Mouse (Mus musculus): ENCODE measurements around the gene Sncb. TPM values are rescaled to one million over a fixed set of nuclear protein-coding genes. Genes with fewer than 3 reads are reported as not detected.
A peak's percentile ranks its signal among the peaks of the same experiment; 100 is the strongest.
"Not testable (repeated sequence)": the region's sequence is repeated elsewhere in the genome, so short reads cannot be mapped to it uniquely, and the experiment has no call there.

Gene Sncb
- 0.08 and 0.18 TPM in 2 replicates for polyA plus RNA-seq (2012; rRNA removed)

DNA sequence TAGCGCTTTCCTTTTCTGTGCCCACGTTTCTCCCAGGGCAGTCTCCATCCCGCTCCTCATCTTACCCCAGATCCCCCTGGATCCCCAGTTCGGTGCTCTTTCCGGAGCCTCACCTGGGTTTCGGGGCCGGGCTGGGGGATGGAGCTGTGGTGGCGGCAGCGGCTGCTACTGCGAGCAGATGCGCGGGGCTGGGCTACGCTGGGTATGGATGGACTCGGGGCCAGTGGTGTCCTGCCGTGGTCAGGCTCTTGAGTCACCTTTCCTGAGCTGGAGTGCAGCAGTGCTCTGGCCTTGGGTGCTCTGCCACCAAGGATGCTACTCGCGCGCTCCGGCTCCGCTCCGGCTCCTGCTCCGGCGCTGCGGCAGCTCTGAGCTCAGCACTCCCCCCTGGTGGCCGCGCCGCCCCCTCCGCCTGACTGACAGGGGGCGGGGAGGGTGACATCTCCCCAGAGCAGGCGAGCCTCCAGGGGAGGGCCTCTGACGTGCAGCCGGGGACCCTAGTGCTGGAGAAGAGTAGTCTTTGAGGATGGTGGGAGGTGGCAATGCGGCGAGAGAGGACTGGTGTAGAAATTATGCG is at the start of gene Sncb:
Gene Sncb, minus strand, starts transcription at position 404 of the 577 bp plus-strand sequence.
- DNase-seq (ENCODE audit: low spot score): no peak

DNA sequence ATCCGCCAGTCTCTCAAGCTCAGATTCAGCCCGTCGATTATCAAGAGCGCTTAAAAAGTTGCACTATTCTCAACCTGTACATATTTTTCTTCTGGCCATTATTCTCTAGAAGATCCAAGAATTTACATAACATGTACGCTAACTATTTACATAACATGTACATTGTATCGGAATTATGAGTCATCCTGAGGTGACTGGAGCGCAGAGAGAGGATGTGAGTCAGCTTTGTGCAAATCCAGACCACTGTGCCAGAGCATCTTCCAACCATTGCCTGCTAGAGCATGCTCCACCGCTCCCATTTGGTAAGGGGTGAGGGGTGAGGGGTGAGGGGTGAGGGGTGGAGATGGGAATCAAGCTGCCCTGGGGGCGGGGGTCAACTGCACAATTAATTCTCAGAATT is 47.0 kb upstream of the Sncb start:
- DNase-seq (ENCODE audit: low spot score): no peak

DNA sequence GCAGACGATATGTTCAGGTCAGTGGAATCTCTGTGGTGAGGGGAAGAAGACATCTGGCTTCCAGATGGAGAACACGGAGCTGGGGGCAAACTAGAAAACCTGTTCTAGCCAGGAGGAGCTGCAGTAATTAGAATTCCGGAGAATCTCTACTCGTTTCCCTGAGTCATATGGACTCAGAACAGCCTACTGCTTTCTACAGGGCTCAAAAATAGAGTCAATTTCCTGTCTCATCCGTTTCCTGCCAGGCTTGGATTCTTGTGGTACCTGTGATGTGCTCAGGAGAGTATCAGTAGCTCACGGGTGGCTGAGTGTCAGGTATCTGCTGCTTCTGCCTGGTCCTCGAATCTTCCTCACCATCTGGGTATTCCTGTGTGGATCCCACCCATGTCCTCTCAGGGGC is 45.1 kb upstream of the Sncb start:
- DNase-seq (ENCODE audit: low spot score): no peak

DNA sequence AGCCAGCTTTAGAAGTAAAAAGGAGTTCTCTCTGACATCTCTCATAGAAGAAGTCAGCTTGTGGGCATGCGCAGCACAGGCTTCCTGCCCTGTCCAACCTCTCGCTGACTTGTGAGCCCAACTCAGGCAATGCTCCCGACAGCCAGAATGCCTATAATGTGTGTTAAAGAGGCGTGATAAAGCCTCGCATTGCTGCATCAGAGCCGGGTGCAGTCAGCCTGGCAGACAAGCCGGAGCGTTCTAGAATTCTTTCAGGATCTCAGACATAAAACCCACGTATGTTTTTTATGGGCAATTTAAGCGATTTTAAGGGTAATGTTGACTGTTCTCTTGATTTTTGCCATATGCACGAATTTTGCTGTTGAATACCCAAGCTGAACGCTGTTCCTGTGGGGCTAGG is 41.7 kb upstream of the Sncb start:
- no peak for DNase-seq (ENCODE audit: low spot score)

DNA sequence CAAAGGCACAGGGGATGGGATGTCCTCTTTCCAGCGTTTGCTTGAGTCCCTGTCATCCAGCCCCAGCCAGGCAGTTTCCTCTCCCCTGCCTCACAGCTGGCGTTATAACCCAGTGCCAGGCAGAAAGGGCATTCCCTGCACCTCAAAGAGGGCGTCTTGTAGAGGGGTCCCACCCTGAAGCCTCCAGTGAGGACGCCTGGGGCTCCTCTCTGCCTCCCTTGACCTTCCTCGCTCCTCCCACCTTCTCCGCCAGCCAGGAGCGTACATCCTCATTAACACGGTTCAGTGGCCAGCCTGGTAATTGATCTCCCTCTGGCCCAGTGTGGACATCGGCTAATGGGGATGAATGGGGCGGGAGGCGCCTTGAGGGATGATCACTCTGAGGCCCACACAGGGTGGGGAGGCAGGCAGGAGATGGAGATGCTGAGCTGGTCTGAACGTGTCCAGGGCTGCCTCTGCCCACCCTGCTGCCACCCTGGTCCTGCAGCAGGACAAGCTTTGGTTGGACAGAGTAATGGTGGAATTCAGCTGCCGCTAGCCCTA is 40.1 kb upstream of the Sncb start:
- no peak for DNase-seq (ENCODE audit: low spot score)

DNA sequence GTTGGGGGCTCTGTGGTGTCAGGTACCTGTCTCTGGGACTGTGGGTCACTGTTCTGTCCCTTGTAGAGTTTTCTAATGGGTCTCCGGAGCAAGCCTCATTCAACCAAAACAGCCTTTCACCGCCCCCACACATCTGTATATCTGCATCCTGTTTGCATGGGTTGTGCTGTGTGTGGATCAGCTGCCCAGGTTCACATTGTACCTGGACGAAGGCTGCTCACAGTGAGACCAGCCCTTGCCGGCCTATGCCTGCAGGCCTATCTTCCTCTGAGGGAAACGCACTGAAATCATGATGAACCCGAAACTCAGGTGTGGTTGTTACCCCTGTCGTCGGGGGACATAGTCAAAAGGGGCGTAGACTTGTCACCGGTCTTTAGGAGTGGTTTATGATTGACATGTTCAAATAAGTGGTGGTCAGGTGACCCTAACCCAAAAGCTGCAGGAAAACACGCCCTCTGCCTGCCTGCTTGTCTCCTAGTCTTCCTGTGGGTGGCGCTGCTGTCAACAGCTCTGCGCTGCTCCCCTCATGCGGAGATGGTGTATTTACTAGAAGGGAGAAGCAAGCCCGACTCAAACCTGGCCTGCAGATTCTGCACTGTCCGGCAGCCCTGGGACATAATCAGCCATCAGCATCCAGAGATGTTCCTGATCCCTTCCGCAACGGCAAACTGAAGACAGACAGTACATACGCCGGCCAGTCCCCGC is 38.9 kb upstream of the Sncb start:
- DNase-seq (ENCODE audit: low spot score): no peak

DNA sequence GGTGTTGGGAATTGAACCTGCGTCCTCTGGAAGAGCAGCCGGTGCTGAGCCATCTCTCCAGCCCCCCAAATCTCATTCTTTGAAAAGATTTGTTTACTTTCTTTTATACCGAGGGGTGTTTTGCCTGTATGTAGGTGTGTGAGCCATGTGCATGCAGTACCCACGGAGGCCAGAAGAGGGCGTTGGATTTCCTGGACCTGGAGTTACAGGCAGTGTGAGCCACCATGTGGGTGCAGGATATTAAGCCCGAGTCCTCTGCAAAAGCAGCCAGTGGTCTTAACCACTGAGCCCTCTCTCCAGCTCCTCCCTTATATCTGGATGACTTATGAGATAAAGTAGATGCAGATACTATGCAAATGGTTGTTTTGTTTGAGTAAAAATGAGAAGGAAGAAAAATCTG is 36.6 kb upstream of the Sncb start:
- DNase-seq (ENCODE audit: low spot score): no peak

DNA sequence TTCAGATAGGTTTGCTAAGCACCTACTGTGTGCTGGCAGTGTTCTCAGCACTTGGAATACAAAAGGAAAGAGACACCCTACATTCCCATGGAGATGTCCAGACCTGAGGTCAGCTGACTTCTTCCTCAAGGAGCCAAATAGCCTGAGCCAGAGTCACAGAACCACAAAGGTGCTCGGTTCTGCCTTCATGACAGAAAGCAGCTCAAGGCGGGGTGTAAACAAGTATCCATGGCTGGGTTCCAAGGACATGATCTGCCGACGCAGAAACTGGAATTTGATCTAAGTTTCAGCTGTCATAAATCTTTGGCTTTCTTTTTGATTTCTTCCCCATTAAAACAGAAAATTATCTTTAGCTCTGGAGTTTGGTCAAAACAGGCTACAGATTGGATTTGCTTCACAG is 33.8 kb upstream of the Sncb start:
- DNase-seq (ENCODE audit: low spot score): no peak

DNA sequence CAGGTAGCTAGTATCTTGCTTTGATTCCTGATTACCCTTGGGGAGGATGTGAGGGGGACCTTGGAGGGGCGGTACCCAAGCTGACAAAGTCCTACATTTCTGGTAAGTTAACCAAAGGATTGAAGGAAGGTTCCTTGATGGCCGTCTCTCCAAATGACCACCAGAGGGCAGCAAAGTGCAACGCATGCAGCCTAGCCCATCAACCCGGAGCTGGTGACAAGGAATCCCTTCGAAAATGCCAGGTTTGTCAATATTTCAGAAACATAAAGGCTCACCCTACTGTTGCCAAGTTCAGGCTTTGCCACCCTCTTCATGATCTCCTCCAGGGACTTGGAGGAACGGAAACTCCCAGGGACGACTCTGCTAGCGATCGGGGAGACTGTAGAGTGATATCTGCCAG is 33.3 kb upstream of the Sncb start:
- DNase-seq (ENCODE audit: low spot score): peak; percentile 50

DNA sequence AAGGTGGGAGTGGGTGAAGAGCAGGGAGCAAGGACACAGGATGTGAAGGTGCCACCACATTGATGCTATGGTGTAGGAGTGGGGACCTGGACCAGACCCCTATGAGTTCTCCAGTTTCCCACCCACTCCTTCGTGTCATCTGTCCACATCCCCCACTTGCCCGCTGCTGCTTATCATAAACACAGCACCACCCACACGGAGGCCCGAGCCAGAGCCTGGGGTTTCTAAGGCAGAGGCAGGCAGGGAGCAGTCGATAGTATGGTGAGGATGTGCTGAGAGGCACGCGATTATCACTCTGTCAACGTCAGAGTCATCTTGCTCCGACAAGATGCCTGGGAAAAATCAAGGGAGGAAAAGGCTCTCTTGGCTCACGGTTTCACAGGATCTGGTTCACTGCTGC is 32.3 kb upstream of the Sncb start:
- no peak for DNase-seq (ENCODE audit: low spot score)

DNA sequence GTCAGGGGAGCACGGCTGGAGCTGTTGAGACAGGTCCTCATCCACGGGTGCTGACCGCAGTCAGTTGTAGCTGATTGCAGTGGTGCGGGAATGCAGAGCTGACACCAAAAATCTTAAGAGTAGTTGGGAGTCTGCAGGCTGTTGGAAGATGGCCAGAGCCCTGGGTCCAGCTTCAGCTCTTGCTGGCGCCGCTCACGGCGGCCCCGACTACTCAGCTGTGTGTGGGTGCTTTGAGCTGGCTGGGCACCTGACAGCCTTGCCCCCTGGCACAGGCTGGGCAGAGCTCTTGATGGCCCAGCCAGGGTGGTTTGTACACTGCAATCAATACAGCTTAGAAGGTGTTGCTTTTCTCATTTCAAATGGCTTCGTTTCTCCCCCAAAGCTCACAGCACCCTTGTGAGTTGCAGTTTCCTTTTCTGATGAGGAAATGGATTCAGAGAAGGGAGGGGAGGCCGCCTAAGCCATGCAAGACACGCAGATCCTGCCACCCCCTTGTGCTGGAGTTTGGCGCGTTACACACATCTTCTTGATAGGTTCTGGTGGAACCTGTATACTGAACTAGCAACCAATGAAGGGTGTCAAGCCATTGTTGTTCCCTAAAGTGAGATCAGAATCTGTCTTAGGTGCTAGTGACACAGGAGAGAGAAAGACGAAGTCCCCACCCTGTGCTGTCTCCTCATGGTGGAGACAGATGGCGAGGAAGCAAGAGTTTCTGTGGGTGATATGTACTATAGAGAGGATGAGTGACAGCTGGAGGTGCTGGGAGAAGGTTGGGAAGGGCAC is 31.7 kb upstream of the Sncb start:
- no peak for DNase-seq (ENCODE audit: low spot score)

DNA sequence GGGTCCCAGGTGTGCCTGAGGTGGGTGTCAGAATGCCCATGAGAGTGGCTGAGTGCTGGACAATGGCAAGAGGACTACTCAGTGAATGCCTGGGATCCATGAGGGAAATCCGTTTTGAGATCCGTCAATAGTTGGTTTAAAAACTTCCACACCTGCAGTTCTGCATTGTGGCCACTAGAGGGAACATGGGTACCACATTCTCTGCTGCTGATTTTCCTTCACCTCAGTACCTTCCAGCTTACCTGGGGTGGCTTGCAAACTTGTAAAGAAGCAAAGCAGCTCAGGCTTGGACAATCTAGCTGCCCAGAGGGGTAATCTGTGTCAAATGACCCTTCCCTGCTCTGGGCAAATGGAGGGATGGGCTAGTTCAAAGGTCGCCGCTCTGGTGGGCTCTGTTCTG is 31.0 kb upstream of the Sncb start:
- DNase-seq (ENCODE audit: low spot score): no peak

DNA sequence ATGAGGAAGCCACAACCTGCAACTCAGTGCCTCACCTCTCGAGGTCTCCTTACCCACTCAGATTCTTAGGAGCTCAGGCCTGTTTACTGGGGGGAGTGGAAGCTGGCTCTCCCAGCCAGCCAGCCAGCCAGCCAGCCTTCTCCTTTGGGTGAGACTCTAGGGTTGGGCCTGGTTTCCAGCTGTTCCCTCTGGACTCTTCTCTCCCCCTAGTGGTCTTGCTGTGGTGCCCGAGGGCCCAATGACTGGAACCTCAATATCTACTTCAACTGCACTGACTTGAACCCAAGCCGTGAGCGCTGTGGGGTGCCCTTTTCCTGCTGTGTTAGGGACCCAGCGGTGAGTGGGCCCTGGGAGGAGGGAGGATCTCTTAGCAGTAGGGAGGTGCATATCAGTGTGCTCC is 28.4 kb upstream of the Sncb start:
- DNase-seq (ENCODE audit: low spot score): no peak

DNA sequence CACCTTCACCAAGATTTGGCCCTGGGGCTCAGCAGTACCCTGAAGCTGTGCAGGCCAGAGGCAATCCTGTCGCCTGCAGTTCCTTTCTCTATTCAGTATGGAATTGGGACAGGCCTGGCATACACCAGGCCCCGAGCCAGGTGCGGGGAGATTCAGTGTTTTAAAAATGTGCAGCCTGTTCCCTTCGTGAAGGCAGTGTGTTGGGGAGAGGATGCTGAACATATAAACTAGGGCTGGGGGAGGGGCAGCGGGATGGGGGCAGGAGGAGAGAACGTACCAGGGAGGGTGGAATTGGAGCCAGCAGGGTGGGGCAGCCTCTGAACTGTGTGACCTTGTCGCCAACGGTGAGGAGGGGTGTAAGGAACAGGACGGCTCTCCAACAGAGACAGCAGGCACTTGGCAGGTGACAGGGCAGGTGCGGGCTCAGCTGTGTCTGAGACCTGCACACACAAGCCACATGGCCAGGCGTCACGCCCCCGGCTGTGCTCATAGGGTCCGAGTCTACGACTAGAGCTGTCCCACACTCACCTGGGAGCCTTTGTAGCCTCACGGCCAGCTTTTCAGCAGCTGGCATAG is 27.7 kb upstream of the Sncb start:
- no peak for DNase-seq (ENCODE audit: low spot score)

DNA sequence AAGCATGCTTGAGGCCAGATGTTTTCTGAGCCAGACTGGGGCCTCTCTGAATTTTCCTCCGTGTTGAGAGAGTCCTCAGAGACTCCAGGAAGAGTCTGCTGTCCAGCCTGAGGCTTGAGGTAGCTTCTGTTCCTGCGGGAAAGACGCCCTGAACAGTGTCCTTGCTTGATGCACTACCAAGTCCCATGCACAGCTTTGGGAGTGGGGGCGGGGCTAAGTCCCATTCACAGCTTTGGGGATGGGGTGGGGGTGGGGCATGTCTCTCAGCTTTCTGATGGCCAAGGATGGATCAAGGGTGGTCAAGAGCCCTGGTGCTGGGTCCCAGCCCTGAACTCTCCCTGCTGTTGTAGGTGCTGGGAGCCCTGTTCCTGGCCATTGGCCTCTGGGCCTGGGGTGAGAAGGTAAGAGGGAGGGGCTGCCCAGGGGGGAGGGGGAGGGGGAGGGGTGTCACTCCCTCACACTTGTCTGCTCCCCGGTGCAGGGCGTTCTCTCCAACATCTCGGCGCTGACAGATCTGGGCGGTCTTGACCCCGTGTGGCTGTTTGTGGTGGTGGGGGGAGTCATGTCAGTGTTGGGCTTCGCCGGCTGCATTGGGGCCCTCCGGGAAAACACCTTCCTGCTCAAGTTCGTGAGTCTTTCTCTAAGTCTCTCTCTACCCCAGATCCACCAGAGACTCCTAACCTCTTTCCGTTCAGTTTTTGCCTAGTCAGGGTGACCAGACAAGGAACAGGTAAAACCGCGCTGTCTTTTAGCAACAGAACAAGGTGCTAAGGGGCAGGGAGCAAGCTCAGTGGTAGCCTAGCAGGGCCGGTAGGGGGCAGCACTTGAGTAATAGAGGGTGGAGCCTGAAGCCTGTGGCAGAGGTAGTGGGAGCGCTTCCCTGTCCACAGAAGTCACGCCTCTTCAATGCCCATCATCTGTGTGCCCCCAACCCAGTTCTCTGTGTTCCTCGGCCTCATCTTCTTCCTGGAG is 26.1 kb upstream of the Sncb start:
- DNase-seq (ENCODE audit: low spot score): no peak

DNA sequence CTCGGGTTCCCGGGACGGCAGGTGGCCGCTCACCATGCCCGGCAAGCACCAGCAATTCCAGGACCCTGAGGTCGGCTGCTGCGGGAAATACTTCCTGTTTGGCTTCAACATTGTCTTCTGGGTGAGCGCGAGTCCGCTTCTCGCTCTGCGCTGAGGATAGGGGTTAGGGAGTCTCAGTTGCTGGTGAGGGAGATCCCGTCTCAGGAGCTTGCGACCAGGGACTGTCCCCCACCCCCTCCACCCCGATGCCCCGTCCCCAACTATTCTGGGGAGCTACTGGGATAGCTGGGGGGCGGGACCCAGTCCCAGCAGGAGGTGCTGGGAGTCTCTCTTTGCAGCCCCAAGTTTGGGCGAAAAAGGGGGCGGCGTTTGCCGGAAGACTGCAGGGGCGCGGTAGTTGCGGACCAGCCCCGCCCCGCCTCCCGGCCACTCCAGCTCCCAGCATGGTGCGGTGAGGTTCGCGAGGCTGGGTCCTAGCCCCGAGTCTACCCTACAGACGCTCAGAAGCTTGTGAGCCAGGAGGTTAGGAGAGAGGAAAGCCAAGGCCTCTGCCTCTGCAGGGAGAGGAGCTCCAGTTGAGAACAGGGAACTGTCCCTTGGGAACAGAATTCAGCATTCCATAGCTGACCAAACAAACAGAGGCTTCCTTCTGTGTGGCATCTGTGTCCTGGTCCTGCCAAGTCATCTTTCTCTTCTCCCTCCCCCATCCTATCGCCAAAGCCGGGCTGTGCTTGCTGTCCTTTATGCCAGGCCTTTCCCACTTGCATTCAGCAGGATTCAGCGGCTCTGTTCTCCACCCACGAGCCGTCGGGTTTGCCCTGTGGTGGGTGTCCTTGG is 23.4 kb upstream of the Sncb start:
- DNase-seq (ENCODE audit: low spot score): peak; percentile 52

DNA sequence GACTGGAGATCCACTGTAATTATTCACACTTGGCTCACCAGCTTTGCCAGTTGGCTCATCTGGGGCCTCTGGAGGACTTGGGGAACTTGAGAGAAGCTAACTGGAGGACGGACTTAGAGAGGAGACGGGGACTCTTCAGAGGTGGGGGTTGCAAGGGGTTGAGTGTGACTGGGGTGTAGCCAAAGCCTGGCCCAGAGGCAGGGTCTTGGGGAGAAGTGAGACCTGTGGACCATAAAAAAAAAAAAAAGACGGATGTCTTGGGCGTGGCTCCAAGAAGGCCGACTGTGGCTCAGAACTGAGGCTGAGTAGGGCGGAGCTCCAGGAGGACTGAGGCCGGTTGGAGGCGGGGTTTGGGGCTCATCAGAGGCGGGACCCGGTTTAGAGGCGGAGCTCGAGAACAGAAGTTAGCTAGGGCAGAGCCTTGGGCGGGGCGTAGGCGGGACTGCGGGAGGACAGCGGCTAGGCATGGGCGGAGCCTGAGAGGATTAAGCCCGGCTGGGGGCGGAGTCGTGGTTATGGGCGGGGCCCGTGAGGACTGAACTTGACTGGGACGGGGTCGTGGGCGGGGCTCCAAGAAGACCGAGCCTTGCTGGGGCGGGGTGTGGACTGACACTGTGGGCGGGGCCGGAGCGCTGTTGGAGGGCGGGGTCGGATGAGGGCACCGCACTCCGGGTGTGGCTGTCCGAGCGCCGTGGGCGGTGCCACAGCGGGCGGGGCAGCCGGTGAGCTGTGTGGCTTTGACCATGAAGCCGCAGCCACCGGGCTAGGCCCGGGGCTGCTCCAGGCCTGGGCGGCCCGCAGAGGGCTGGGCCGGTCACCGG is 22.6 kb upstream of the Sncb start, which contains the start of gene Tspan17:
Gene Tspan17, plus strand, starts transcription at position 638 of the 821 bp plus-strand sequence.
- DNase-seq (ENCODE audit: low spot score): peak; percentile 83

DNA sequence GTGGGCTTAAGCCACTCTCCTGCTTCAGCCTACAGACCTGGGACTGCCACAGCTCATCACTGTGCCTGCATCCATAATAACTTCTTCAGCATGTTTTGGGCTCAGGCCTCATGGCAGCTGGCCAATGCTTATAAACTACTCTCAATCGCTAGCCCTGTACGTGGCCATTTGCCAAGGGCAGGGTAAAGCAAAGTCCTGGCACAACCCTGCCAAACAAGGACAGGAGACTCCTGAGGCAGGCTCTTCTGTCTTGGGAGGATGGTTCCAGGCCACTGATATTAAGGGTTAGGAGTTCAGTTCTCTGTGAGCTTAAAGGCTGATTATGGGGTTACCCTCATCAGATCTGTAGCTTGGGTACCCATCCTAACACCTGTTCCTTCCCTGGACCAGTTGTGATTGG is 21.2 kb upstream of the Sncb start:
- not testable (repeated sequence) for DNase-seq (ENCODE audit: low spot score)

DNA sequence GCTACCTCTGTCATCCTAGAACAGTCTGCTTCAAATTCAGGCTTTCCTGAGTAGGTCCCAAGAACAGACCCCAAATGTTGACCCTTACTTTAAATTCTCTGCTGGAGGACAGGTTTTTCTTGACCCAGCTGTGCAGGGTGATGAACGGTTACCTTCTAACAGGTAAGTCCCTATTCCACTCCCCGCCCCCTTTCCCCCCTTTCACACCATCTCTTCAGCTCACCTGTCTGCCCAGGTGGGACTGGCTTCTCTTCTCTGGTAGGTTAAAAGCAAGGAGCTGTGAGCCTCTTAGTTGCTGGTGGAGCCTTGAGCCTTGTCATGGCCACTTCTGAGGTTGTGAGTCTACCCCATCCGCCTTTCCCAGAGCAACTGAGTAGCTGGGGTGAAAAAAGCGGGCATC is 17.3 kb upstream of the Sncb start, which contains the start of gene Eif4e1b:
Gene Eif4e1b, plus strand, starts transcription at position 301 of the 400 bp plus-strand sequence.
- DNase-seq (ENCODE audit: low spot score): no peak

Data from urinary bladder, adult 2 months (tissue).